Mouse (Mus musculus): ENCODE measurements around the gene Med4. TPM values are rescaled to one million over a fixed set of nuclear protein-coding genes. Genes with fewer than 3 reads are reported as not detected.

Med4 gene
- polyA plus RNA-seq (2012; rRNA removed), result 2.9 TPM in 2 replicates

DNA sequence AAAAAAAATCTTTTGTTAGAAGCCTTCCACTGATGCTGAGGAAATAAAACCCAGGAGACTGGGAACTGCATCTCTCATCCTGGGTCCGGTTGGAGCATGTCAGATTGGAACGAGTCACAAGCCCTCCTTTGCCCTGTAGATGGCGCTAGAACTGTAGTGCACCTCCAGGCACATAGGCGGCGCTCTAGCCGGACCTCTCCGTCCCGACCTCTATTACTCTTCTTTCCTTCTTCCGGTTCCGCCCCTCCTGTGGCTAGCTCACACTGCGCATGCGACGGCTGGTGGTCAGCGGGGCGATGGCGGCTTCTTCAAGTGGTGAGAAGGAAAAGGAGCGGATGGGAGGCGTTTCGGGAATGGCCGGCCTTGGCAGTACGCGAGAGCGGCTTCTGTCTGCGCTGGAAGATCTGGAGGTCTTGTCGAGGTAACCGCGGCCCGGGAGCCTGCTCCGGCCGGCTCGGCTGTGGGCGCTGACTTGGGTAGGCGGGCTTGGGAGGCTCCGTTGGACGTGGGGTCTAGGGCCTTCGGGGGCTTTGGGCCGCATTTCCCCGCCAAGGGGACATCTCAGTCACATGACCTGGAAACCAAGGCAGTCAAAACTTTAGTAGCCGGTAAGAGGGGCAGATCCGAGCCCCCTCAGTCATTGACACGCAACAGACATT lies at the start of gene Med4:
Med4 (plus strand) TSS at position 261 of the 659 bp plus-strand sequence.

DNA sequence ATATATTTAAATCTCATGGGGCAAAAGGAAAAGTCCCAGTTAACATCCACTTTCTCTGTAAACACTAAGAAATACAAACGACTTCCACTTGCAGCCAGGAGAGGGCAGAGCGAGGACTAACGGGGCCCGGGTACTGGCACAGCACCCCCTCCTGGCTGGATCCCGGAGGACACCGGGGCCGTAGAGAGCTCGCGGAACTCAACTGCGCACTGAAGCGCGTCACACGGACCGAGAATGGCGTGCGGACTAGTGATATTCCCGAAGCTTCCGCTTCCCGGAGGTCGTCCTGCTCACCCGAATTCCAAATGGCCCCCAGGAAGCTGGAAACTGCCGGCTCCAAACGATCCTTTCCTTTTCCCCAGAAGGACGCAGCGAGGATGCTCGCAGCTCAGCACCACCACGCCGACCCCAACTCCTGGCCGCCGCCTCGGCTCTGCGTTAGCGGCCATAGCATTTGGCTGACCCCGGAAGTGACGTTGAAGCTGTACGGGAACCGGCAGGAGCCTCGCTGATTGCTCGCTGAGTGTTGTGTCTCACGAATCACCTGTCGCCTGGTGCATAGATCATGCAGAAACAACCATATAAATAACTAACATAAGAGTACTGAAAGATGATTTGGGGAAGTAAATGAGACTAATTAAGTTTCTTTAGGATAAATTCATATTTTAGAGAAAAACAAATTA lies 15.1 kb downstream of the Med4 start, which contains the start of gene Sucla2:
Sucla2 (plus strand) TSS at position 554 of the 683 bp plus-strand sequence.

DNA sequence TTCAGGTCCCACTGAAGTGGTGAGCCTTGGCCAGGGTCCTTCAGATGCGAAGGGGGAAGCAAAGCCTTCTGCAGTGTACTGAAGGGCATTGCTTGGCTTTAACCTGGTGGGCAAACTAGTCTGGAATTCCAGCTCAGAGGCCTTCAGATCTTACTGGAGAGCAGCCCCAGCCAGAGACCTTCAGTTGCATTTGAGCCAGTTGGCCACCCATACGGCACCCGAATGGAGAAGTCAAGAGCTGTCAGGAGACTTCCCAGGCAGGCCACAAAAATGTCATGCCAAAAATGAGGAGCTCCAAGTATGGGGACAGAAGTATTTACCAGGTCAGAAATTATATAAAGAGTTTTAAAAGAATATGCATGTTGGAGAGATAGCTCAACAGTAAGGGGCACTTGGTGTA lies 38.2 kb downstream of the Med4 start, which contains the start of gene Nudt15:
Nudt15 (minus strand) TSS at position 192 of the 400 bp plus-strand sequence.

Other genes starting within 250 kb of the Med4 start
- 0.33 and 0.39 TPM in 2 replicates for gene Rb1, start 184.2 kb upstream of the Med4 start, polyA plus RNA-seq (2012; rRNA removed)
- 301 and 417 TPM in 2 replicates for gene Itm2b, start 124.7 kb upstream of the Med4 start, polyA plus RNA-seq (2012; rRNA removed)
- 3.7 and 4.1 TPM in 2 replicates for gene Sucla2, start 15.3 kb downstream of the Med4 start, polyA plus RNA-seq (2012; rRNA removed)
- 0.41 and 0.43 TPM in 2 replicates for gene Nudt15, start 38.2 kb downstream of the Med4 start, polyA plus RNA-seq (2012; rRNA removed)
- not detected in 2 replicates for gene Gm21750, start 151.2 kb downstream of the Med4 start, polyA plus RNA-seq (2012; rRNA removed)

Measured in stomach, adult 2 months (tissue).